Mouse (Mus musculus) lung, adult 10 weeks (tissue): ENCODE results near the gene Adrb1. TPM values are rescaled to one million over a fixed set of nuclear protein-coding genes. Genes with fewer than 3 reads are reported as not detected.

ENCODE experiments used
- polyA plus RNA-seq: library from polyadenylated mRNA; stranded (reverse); fragments of 350-450 nt; fragmentation: Illumina TruSeq; extraction: RNeasy Lipid Tissue Mini Kit (QIAGEN cat#74804); gene quantifications from one replicate; pipeline ENCODE4 v1.2.3, GENCODE M21; 2014; ENCODE audit warnings: low read depth, low replicate concordance; ENCODE audit not compliant: insufficient read depth

Adrb1 gene
- 12.2 TPM for polyA plus RNA-seq

GRCm38 (mm10) chr19:56721387-56722211 lies at the start of gene Adrb1:
Gene Adrb1 (plus strand): TSS chr19:56722199.

Other genes with a start within 250 kb of the Adrb1 start
- gene Dclre1a, start 174.0 kb upstream of the Adrb1 start, polyA plus RNA-seq = 4.0 TPM
- gene Nhlrc2, start 173.9 kb upstream of the Adrb1 start, polyA plus RNA-seq = 16.5 TPM
- gene Ccdc186, start 100.0 kb downstream of the Adrb1 start, polyA plus RNA-seq = 9.2 TPM
- gene Tdrd1, start 104.0 kb downstream of the Adrb1 start, polyA plus RNA-seq = not detected
- gene Vwa2, start 152.1 kb downstream of the Adrb1 start, polyA plus RNA-seq = not detected